Mouse (Mus musculus) ovary, postnatal 10 days (tissue): ENCODE data around the gene Klk1b16.
"Not testable (repeated sequence)": the region's sequence is repeated elsewhere in the genome, so short reads cannot be mapped to it uniquely, and the experiment has no call there.

Source experiments
- DNase-seq: peaks from one replicate; pipeline ENCODE4 v3.0.0; 2022; ENCODE audit warnings: low spot score

Klk1b16 gene

GRCm38 (mm10) chr7:44136467-44136866 lies at the start of gene Klk1b16:
Gene Klk1b16, plus strand, starts transcription at chr7:44136767.
- DNase-seq: no peak

DNA sequence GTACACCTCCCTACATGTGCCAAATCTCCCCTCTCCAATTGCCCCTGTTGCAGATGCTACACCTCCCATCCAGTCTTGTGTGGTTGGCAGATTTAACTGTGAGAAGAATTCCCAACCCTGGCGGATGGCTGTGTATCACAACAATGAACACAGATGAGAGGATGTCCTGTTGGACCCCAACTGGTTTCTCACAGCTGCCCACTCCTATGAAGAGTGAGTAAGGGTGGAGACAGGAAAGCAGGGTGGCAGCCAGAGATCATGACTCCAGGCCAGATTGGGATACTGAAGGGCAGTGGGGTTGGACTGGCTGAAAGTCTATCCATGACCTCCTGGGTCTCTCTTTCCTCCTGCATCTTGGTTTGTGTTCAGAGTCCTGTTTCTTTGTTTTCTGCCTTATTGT lies 40.5 kb upstream of the Klk1b16 start:
- DNase-seq: no peak

- not testable (repeated sequence) for DNase-seq
Measured at GRCm38 (mm10) chr7:44102028-44102427, 34.5 kb upstream of the Klk1b16 start, which contains the start of gene Klk1b21. Gene Klk1b21, plus strand, starts transcription at chr7:44102328.

DNA sequence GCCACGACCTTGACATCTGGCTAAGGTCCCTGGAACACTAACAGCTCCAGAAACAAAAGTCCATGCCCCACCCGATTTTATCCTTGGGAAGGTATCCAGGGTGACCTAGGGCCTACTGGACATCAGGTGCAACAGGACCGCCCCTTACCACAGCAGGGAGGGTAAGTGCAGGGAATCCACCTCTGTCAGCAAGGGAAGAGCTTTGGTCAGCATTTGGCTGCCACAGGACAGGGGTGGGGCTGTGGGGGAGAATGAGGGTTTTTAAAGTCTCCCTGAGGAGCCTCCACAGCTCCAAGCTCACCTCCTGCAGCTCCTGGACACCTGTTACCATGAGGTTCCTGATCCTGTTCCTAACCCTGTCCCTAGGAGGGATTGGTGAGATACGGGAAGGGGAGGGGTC lies 24.2 kb upstream of the Klk1b16 start, which contains the start of gene Klk1b22:
Gene Klk1b22 (plus strand): TSS at position 301 of the 400 bp plus-strand sequence.
- no peak for DNase-seq

- no peak for DNase-seq
Measured at GRCm38 (mm10) chr7:44123445-44123844, 13.1 kb upstream of the Klk1b16 start.

DNA sequence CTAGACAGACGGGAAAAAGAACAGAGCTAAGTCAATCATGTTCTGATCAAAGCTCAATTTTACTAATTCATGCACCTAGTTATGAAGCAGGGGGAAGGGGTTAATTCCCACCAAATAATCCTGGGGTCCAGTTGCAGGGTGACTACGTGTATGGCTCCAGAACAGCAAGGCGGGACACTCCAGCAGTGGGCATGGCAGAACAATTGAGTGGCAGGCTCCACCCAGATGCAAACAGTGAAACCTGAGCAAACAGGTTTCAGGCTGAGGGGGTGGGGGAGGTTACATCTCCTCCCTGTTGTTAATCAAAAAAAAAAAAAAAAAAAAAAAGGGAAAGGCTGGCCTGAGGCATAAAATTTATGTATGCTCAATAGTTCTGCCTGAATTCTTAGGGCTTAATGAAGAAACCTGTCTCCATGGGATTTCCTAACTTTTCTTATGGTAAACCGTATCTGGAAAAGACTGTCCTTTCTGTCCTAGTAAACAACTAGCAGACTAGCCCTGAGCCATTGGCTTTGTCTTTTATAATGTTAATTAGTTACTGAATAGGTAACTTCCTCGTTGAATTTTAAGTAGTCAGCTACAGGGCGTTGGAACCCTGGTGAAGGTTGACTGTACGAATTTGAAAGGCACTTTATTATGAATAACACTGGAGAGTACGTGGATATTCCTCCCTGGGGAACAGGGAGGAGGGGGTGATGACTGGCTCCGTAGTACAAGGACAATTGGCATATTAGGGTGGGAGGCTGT lies 42.9 kb downstream of the Klk1b16 start:
- no peak for DNase-seq

DNA sequence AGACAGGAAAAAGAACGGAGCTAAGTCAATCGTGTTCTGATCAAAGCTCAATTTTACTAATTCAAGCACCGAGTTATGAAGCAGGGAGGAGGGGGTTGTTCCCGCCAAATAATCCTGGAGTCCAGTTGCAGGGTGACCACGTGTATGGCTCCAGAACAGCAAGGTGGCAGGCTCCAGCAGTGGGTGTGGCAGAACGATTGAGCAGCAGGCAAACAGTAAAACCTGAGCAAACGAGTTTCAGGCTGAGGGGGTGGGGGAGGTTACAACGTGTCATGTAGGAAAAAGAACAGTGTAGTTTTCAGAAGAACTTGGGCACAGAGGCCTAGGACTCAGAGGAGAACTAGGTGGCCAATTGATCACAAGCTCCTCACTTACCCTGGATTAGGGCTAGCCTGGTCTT lies 49.9 kb downstream of the Klk1b16 start:
- not testable (repeated sequence) for DNase-seq

DNA sequence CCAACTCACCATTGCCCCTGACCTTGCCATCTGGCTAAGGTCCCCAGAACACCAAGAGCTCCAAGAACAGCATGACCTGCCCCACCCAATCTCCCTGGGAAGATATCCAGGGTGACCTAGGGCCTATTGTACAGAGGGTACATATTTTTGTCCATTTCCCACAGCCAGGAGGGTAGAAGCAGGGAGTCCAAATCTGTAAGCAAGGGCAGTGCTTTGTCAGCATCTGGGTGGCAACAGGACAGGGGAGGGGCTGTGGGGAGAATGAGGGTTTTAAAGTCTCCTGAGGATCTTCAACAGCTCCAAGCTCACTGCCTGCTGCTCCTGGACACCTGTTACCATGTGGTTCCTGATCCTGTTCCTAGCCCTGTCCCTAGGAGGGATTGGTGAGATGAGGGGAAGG lies 51.4 kb downstream of the Klk1b16 start, which contains the start of gene Klk1b24:
Gene Klk1b24 (plus strand): TSS at position 301 of the 400 bp plus-strand sequence.
- not testable (repeated sequence) for DNase-seq
